Mouse (Mus musculus): Measurements from ENCODE around the gene Tmem63c.

DNA sequence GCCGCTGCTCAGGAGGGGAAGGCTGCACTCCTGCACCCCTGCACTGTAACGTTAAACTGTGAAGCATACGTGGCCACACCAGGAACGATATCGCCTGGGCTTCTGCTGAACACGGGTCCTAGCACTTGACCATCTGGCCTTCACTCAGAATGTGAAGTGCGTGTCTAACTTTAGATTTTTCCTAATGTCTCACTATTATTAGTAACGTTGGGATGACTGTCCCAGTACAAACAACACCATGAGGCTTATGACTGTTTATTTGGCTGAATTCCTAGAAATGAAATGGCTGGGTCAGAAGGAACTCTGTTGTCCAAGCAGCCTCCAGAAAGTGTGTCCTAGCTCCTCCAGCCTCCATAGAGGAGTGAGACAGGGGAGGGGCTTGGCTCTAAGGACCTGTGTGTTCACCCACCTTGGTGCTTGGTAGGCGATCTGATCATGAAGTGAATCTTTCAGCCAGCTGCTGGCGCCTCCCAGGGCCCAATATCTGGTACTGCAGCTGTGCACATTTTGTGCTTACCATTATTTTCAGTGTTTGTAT, 21.8 kb upstream of the Tmem63c start:
- TF ChIP-seq TAL1 (IDR thresholded peaks at IDR 0.05; ENCODE audit: low read length) = no peak
- TF ChIP-seq GATA1 (IDR thresholded peaks at IDR 0.05; ENCODE audit: low read length) = no peak

Data from erythroblast, embryonic 14.5 days (primary cell).